Mouse (Mus musculus): ENCODE measurements around the gene Pced1b.

The Pced1b gene

GRCm38 (mm10) chr15:97257206-97257775, 10.4 kb downstream of the Pced1b start:
- peak; percentile 43 for DNase-seq

GRCm38 (mm10) chr15:97258483-97259230, 11.8 kb downstream of the Pced1b start:
- no peak for DNase-seq

GRCm38 (mm10) chr15:97259300-97259699, 12.4 kb downstream of the Pced1b start:
- DNase-seq: no peak

- no peak for DNase-seq
Measured at GRCm38 (mm10) chr15:97259968-97260597, 13.2 kb downstream of the Pced1b start.

GRCm38 (mm10) chr15:97262251-97262650, 15.3 kb downstream of the Pced1b start:
- no peak for DNase-seq

- DNase-seq: no peak
Measured at GRCm38 (mm10) chr15:97266236-97266845, 19.4 kb downstream of the Pced1b start.

- no peak for DNase-seq
Measured at GRCm38 (mm10) chr15:97267094-97267695, 20.3 kb downstream of the Pced1b start.

GRCm38 (mm10) chr15:97271985-97272697, 25.2 kb downstream of the Pced1b start:
- peak; percentile 36 for DNase-seq

- DNase-seq: no peak
Measured at GRCm38 (mm10) chr15:97272831-97273230, 25.9 kb downstream of the Pced1b start.

- DNase-seq: no peak
Measured at GRCm38 (mm10) chr15:97275626-97276395, 28.9 kb downstream of the Pced1b start.

- DNase-seq: no peak
Measured at GRCm38 (mm10) chr15:97276660-97277153, 29.8 kb downstream of the Pced1b start.

GRCm38 (mm10) chr15:97277328-97277727, 30.4 kb downstream of the Pced1b start:
- no peak for DNase-seq

GRCm38 (mm10) chr15:97278340-97278948, 31.5 kb downstream of the Pced1b start:
- DNase-seq: no peak

GRCm38 (mm10) chr15:97280131-97280530, 33.2 kb downstream of the Pced1b start:
- no peak for DNase-seq

- DNase-seq: no peak
Measured at GRCm38 (mm10) chr15:97280776-97281175, 33.9 kb downstream of the Pced1b start.

- DNase-seq: no peak
Measured at GRCm38 (mm10) chr15:97281712-97282571, 35.0 kb downstream of the Pced1b start.

- no peak for DNase-seq
Measured at GRCm38 (mm10) chr15:97282572-97282881, 35.6 kb downstream of the Pced1b start.

- DNase-seq: no peak
Measured at GRCm38 (mm10) chr15:97284201-97284600, 37.3 kb downstream of the Pced1b start.

GRCm38 (mm10) chr15:97285665-97286212, 38.8 kb downstream of the Pced1b start:
- no peak for DNase-seq

- DNase-seq: no peak
Measured at GRCm38 (mm10) chr15:97286731-97287130, 39.8 kb downstream of the Pced1b start.

All from kidney, postnatal 10 days (tissue).